Mouse (Mus musculus): Measurements from ENCODE around the gene Ube4a. TPM values are rescaled to one million over a fixed set of nuclear protein-coding genes. Genes with fewer than 3 reads are reported as not detected.

The Ube4a gene
- 21.7 and 25.7 TPM in 2 replicates for polyA plus RNA-seq (2014; fragmentation: Nextera tagmentation; extraction: Ambion mirVana)

- Histone ChIP-seq H3K9ac (ENCODE audit: low read length) (peak within 1 kb of the TSS; percentile 90), H3K4me3 (ENCODE audit: control insufficient read depth in 1 of 2, insufficient read depth in 1 of 2, low read depth in 1 of 2, low read length in 2 of 2) (peak within 1 kb of the TSS; percentile 67 to 95), H3K27me3 (ENCODE audit: control insufficient read depth, insufficient read depth, low read length) (no peaks in the 10 kb centered on the region), H3K36me3 (ENCODE audit: control insufficient read depth, insufficient read depth, low read length) (peaks cover 32% of the 10 kb centered on the region), H3K4me2 (ENCODE audit: low read length) (peak within 1 kb of the TSS; percentile 92), H3K4me1 (ENCODE audit: control insufficient read depth in 2 of 2, insufficient read depth in 2 of 2, low read length in 2 of 2) (peaks cover 0 to 10% of the 10 kb centered on the region in 2 experiments; a peak in 1 of 4 replicates), H3K9me3 (ENCODE audit: control insufficient read depth, low read length) (no peaks in the 10 kb centered on the region), H3K27ac (replicated peaks in 1 of 2; ENCODE audit: control insufficient read depth in 1 of 2, insufficient read depth in 1 of 2, low read depth in 2 of 2, low read length in 2 of 2) (peak within 1 kb of the TSS; percentile 28 to 61; a peak in 1 of 4 replicates)
- ATAC-seq (ENCODE audit: insufficient number of reproducible peaks, insufficient read depth, low FRiP score, low read depth), result peak; percentile 93
- WGBS, result 2% methylated on average over 39 of the region's 39 CpGs
These were observed at the start of gene Ube4a for GRCm38 (mm10) chr9:44965126-44965832. Gene Ube4a (minus strand): TSS chr9:44965600.

DNA sequence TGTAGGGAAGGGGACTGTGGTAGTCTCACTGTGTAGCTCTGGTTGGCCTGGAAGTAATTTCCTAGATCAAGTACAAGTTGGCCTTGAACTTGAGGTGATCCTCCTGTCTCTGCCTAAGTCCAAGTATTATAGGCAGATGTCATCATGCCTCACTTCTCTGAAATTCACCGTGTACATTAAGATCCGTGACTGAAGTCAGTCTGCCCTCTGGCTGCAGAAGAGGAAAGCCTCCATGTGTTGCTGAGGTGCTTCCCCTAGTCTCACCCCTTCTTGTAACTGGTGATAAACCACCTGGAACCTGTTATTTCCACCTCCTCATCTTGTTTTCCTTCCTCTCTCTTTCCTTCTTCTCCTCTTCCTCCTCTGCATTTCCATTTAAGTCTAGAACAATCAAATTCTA is 49.5 kb upstream of the Ube4a start:
- 31% methylated on average over 2 of the region's 2 CpGs for WGBS
- H3K4me1 ChIP-seq (ENCODE audit: control insufficient read depth in 2 of 2, insufficient read depth in 2 of 2, low read length in 2 of 2), result no peaks in the 10 kb centered on the region
- no peaks in the 10 kb centered on the region for H3K36me3 ChIP-seq (ENCODE audit: control insufficient read depth, insufficient read depth, low read length)
- no peak overlapping the region for H3K4me3 ChIP-seq (ENCODE audit: control insufficient read depth in 1 of 2, insufficient read depth in 1 of 2, low read depth in 1 of 2, low read length in 2 of 2)
- H3K4me2 ChIP-seq (ENCODE audit: low read length), result no peak overlapping the region
- H3K27me3 ChIP-seq (ENCODE audit: control insufficient read depth, insufficient read depth, low read length), result 0 out of 2 replicates have a peak, but pooled peaks cover 5% of the 10 kb centered on the region
- no peak overlapping the region for H3K27ac ChIP-seq (replicated peaks in 1 of 2; ENCODE audit: control insufficient read depth in 1 of 2, insufficient read depth in 1 of 2, low read depth in 2 of 2, low read length in 2 of 2)
- H3K9ac ChIP-seq (ENCODE audit: low read length), result no peak overlapping the region
- ATAC-seq (ENCODE audit: insufficient number of reproducible peaks, insufficient read depth, low FRiP score, low read depth), result no peak
- no peaks in the 10 kb centered on the region for H3K9me3 ChIP-seq (ENCODE audit: control insufficient read depth, low read length)

DNA sequence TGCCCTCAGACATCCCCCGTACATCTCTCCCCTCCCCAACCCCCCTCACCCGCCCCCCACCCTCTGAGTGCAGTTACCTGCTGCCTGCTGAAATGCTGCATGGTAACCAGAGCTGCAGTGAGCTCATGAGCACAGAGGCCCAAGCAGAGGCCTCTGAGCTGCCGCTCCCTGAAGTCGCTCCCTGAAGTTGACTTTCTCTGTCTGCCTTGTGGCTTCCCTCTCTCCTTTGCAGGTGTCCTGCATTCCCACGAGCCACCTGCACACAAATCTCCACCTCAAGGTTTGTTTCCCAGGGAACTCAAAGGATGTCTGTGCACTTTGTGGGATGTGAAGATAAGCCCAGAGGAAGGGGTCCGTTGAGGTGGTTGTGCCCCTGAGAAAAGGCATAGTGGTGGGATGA is 45.9 kb upstream of the Ube4a start:
- no peak overlapping the region for H3K27ac ChIP-seq (replicated peaks in 1 of 2; ENCODE audit: control insufficient read depth in 1 of 2, insufficient read depth in 1 of 2, low read depth in 2 of 2, low read length in 2 of 2)
- peaks cover 9% of the 10 kb centered on the region for H3K27me3 ChIP-seq (ENCODE audit: control insufficient read depth, insufficient read depth, low read length)
- H3K4me2 ChIP-seq (ENCODE audit: low read length), result no peak overlapping the region
- H3K4me3 ChIP-seq (ENCODE audit: control insufficient read depth in 1 of 2, insufficient read depth in 1 of 2, low read depth in 1 of 2, low read length in 2 of 2), result no peak overlapping the region
- H3K36me3 ChIP-seq (ENCODE audit: control insufficient read depth, insufficient read depth, low read length), result no peaks in the 10 kb centered on the region
- H3K9me3 ChIP-seq (ENCODE audit: control insufficient read depth, low read length), result no peaks in the 10 kb centered on the region
- no peaks in the 10 kb centered on the region for H3K4me1 ChIP-seq (ENCODE audit: control insufficient read depth in 2 of 2, insufficient read depth in 2 of 2, low read length in 2 of 2)
- H3K9ac ChIP-seq (ENCODE audit: low read length), result no peak overlapping the region
- 36% methylated on average over 6 of the region's 6 CpGs for WGBS
- no peak for ATAC-seq (ENCODE audit: insufficient number of reproducible peaks, insufficient read depth, low FRiP score, low read depth)

DNA sequence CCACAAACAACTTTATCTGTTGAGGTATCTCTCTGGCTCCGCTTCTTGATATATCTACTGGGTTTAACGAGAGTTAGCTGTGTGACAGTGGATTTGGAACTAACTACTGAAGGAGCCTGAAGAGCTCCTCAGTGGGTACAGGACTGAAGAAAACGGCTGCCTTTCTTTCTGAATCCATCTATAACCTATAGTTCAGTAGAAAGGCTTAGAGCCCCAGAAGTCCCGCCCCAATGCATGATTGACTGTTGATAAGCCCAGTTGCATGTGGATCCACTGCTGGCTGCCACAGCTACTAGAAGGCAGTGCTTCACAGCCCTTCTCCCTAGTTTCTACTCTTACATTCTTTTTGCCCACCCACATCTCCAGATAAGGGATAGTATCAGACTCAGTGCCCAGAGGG is 45.1 kb upstream of the Ube4a start:
- Histone ChIP-seq H3K9ac (ENCODE audit: low read length) (no peak overlapping the region), H3K4me2 (ENCODE audit: low read length) (no peak overlapping the region), H3K4me1 (ENCODE audit: control insufficient read depth in 2 of 2, insufficient read depth in 2 of 2, low read length in 2 of 2) (no peaks in the 10 kb centered on the region), H3K27me3 (ENCODE audit: control insufficient read depth, insufficient read depth, low read length) (peaks cover 9% of the 10 kb centered on the region), H3K4me3 (ENCODE audit: control insufficient read depth in 1 of 2, insufficient read depth in 1 of 2, low read depth in 1 of 2, low read length in 2 of 2) (no peak overlapping the region), H3K9me3 (ENCODE audit: control insufficient read depth, low read length) (no peaks in the 10 kb centered on the region), H3K27ac (replicated peaks in 1 of 2; ENCODE audit: control insufficient read depth in 1 of 2, insufficient read depth in 1 of 2, low read depth in 2 of 2, low read length in 2 of 2) (no peak overlapping the region), H3K36me3 (ENCODE audit: control insufficient read depth, insufficient read depth, low read length) (no peaks in the 10 kb centered on the region)
- no peak for ATAC-seq (ENCODE audit: insufficient number of reproducible peaks, insufficient read depth, low FRiP score, low read depth)
- 66% methylated on average over 4 of the region's 4 CpGs for WGBS

DNA sequence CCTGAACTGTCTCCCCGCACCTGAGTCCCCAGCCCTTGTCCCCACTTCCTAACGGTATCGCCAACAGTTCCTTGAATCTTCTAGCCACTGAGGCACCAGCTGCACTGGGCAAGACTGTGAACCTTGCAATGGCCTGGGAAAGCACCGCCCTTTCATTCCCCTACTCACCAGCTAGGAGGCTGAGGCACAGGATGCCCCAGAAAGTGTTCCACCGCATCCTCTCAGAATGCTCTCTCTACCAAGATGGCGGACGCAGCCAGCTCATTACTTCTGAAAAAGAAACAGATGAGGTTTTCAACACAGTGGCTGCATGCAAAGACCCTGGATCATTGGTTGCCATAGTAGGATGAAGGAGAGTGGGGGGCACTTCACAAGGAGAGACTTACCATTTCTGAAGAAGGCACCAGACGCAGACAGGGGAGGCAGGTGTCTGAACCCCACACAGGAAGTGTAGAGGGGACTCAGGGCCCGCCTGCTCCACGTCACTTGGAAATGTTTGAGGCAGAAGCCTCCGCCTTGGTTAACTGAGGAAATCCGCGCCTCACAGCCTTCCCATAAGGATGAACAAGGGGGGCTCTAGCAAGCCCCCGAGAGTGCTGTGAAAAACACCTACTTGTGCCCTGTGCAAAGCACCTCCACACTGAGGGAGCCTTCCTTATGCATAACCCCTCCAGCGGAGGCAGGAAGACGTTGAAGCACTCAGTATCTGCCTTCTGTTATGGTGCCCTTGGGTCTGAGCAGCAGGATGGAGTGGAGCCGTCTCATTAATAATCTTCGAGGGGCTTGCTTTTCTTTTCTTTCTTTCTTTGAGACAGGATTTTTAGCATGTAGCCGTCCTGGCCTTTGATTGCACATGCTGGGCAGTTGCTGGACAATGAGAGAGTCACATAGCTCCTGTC is 44.0 kb upstream of the Ube4a start, which contains the start of gene Cd3e:
Gene Cd3e, minus strand, starts transcription at position 448 of the 899 bp plus-strand sequence.
- Histone ChIP-seq H3K36me3 (ENCODE audit: control insufficient read depth, insufficient read depth, low read length) (no peaks in the 10 kb centered on the region), H3K4me2 (ENCODE audit: low read length) (no peak within 1 kb of the TSS), H3K4me3 (ENCODE audit: control insufficient read depth in 1 of 2, insufficient read depth in 1 of 2, low read depth in 1 of 2, low read length in 2 of 2) (no peak within 1 kb of the TSS), H3K27ac (replicated peaks in 1 of 2; ENCODE audit: control insufficient read depth in 1 of 2, insufficient read depth in 1 of 2, low read depth in 2 of 2, low read length in 2 of 2) (no peak within 1 kb of the TSS), H3K27me3 (ENCODE audit: control insufficient read depth, insufficient read depth, low read length) (peaks cover 9% of the 10 kb centered on the region), H3K9me3 (ENCODE audit: control insufficient read depth, low read length) (no peaks in the 10 kb centered on the region), H3K9ac (ENCODE audit: low read length) (no peak within 1 kb of the TSS), H3K4me1 (ENCODE audit: control insufficient read depth in 2 of 2, insufficient read depth in 2 of 2, low read length in 2 of 2) (no peaks in the 10 kb centered on the region)
- no peak for ATAC-seq (ENCODE audit: insufficient number of reproducible peaks, insufficient read depth, low FRiP score, low read depth)
- 80% methylated on average over 19 of the region's 19 CpGs for WGBS

DNA sequence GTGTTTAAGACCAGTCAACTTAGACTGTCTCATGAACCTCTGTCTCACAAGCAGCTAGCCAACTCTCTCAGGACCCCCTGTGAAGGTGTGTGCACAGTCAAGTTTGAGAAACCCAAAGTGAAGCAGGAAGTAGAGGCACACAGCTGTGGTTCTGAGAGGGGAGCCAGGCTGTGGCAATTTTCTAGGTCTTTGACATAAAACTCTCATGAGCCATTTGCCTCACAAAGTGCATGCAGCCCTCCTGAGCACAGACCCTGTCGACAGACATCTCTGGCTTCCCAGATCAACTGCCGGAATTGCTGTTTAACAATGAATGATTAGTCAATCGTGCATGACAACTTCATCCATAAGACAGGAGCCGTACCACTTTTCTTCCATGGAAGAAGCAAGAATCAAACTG is 42.9 kb upstream of the Ube4a start:
- Histone ChIP-seq H3K36me3 (ENCODE audit: control insufficient read depth, insufficient read depth, low read length) (no peaks in the 10 kb centered on the region), H3K4me1 (ENCODE audit: control insufficient read depth in 2 of 2, insufficient read depth in 2 of 2, low read length in 2 of 2) (no peaks in the 10 kb centered on the region), H3K9ac (ENCODE audit: low read length) (no peak overlapping the region), H3K9me3 (ENCODE audit: control insufficient read depth, low read length) (no peaks in the 10 kb centered on the region), H3K27me3 (ENCODE audit: control insufficient read depth, insufficient read depth, low read length) (peaks cover 10% of the 10 kb centered on the region), H3K27ac (replicated peaks in 1 of 2; ENCODE audit: control insufficient read depth in 1 of 2, insufficient read depth in 1 of 2, low read depth in 2 of 2, low read length in 2 of 2) (no peak overlapping the region), H3K4me2 (ENCODE audit: low read length) (no peak overlapping the region), H3K4me3 (ENCODE audit: control insufficient read depth in 1 of 2, insufficient read depth in 1 of 2, low read depth in 1 of 2, low read length in 2 of 2) (no peak overlapping the region)
- no peak for ATAC-seq (ENCODE audit: insufficient number of reproducible peaks, insufficient read depth, low FRiP score, low read depth)
- WGBS, result 72% methylated on average over 4 of the region's 4 CpGs

DNA sequence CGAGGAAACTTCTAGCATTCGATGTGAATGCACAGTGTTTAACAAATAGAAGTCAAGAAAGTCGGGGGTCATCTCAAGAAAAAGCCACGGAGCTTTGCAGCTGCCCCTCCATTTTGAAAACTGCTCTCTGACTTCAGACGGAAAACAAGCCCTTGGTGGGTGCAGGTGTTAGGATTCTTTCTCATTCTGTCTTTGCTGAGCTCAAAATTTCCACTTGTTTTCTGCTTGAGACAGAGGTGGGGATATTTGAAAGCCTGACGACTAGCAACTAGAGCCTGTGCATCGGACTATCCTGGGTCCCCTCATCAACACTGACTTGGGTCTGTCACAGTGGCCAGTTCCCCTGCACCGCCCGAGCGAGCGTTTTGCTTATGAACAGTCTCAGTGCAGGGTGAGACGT is 42.0 kb upstream of the Ube4a start:
- H3K27ac ChIP-seq (replicated peaks in 1 of 2; ENCODE audit: control insufficient read depth in 1 of 2, insufficient read depth in 1 of 2, low read depth in 2 of 2, low read length in 2 of 2), result no peak overlapping the region
- peaks cover 16% of the 10 kb centered on the region for H3K27me3 ChIP-seq (ENCODE audit: control insufficient read depth, insufficient read depth, low read length)
- no peak for ATAC-seq (ENCODE audit: insufficient number of reproducible peaks, insufficient read depth, low FRiP score, low read depth)
- no peaks in the 10 kb centered on the region for H3K4me1 ChIP-seq (ENCODE audit: control insufficient read depth in 2 of 2, insufficient read depth in 2 of 2, low read length in 2 of 2)
- no peak overlapping the region for H3K4me2 ChIP-seq (ENCODE audit: low read length)
- no peaks in the 10 kb centered on the region for H3K36me3 ChIP-seq (ENCODE audit: control insufficient read depth, insufficient read depth, low read length)
- H3K9me3 ChIP-seq (ENCODE audit: control insufficient read depth, low read length), result no peaks in the 10 kb centered on the region
- no peak overlapping the region for H3K4me3 ChIP-seq (ENCODE audit: control insufficient read depth in 1 of 2, insufficient read depth in 1 of 2, low read depth in 1 of 2, low read length in 2 of 2)
- H3K9ac ChIP-seq (ENCODE audit: low read length), result no peak overlapping the region
- WGBS, result 70% methylated on average over 12 of the region's 12 CpGs
